Mouse (Mus musculus) heart, adult 11 months (tissue): ENCODE measurements at regions not wholly inside any gene's neighbourhood (a gene's known extent, or its start where the extent isn't known, plus 50 kb on each side); places are given as distances from the start of the nearest gene placed in this dataset.

ENCODE experiments used
- DNase-seq: peaks from one replicate; pipeline ENCODE4 v3.0.0; 2022

GRCm38 (mm10) chr14:98722481-98722880 lies 271.6 kb downstream of the Rpl36a-ps1 start:
- no peak for DNase-seq

- no peak for DNase-seq
Measured at GRCm38 (mm10) chr14:98721033-98721432, 273.1 kb downstream of the Rpl36a-ps1 start.

DNA sequence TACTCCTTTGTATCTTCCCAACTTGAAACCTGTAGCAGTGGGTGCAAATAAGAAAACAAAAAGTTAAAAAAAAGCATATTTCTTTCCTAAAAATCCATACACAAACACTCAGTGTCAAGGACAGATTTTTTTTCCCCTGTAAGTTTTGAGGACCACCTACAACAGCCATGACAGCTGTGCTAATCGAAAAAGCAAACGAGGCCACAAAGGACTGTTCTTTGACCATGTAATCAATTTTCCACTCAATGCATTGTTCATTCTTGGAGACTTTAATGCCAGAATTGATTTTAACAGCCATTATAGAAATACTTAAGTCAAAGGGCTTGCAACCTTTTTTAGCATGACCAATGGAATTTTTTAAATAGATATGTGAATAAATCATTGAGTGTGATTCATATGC lies 286.1 kb downstream of the Rpl36a-ps1 start:
- DNase-seq: no peak

DNA sequence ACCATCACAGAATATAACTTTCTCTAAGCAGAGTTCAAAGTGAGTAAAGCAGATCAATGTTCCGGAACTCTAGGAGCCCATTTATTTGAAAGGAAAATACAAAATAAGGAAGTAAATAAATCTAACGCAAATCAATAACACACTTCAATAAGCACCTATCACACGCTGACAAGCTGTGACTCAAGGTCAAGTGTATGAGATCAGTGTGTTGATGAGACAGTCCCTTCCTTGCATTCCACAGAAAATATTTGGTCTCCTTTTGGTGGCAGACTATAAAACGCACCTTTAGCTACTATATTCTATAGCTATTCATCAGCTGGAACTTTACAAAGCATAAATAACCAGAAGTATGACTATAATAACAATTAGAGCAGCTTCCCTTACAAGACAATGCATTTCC lies 286.5 kb downstream of the Rpl36a-ps1 start:
- DNase-seq: no peak

DNA sequence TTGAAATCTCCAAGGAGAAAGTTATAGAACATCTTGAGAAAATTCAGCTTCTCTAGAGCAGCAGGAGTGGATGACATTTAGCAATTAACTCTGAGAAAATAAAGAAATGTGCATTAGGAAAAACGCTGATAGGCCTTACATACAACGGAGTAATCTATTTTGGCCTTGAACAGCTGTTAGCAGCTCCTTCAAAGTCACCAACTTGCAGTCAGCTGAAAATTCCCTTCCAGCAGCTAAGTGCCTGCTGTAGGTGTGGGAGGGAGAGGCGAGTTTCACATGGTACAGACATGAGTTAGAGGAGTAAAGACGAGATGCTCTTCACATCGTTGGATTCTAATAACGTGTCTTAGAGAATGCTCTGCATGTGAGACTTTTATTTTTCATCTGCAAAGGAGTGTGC lies 290.8 kb downstream of the Rpl36a-ps1 start:
- no peak for DNase-seq

DNA sequence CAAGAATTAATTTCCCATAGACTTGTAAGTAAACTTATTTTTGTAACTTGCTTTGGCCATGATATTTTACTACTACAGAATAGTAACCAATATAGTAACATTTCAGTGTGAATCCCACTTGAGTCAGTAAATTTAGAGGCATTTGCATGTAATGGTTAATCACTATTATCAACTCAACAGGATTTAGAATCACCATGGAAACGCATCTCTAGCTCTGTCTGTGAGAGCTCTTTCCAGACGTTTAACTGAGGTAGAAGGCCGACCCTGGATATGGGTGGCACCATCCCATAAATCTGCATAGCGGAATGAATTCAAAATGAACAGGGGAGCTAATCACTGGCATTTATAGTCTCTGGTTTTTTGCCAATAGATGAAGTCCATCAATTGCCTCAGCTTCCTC lies 337.6 kb downstream of the Rpl36a-ps1 start:
- DNase-seq: no peak

DNA sequence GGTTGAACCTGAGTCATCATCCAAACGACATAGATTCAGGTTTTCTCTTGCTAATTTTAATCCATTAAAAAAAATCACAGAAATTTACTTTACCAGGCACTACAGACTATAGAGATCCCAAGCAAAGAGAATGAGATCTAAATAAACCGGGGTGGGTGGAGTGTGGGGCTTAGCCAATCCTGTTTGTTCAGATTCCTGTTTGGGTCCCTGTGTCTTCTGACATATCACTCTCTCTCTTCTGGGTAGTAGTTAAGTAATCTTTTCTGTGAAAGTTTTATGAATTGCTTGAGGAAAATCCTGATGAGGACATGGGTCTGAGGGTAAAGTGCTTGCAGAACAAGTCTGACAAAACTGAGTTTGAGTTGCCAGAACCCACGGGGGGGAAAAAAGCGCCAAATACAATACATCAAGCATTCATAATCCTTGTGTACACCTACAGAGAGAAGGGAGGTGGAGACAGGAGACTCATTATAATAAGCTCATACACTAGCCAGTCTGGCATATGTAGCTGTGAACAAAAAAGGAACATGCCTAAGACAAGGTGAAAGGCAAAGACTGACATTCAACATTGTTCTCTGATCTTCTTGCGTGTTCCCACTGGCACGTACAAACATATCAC lies 339.8 kb downstream of the Rpl36a-ps1 start:
- no peak for DNase-seq

DNA sequence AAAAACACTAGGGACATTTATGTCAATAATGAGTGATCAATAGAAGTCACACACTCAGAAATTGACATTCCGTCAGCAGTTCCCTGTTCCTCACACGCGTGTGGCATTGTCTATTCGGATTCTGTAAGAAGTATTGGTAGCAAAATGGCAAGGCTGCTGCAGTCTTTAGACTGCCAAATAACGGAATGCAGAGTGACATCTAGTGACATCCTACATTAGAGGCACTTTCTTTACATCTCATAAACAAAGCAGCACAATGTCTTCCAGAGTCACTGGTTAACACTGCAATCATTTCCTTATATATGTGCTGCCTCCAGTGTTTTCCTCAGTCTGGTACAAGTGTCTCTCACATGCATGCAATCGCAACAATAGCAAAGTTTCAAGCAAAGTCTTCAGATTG lies 342.9 kb downstream of the Rpl36a-ps1 start:
- DNase-seq: no peak

DNA sequence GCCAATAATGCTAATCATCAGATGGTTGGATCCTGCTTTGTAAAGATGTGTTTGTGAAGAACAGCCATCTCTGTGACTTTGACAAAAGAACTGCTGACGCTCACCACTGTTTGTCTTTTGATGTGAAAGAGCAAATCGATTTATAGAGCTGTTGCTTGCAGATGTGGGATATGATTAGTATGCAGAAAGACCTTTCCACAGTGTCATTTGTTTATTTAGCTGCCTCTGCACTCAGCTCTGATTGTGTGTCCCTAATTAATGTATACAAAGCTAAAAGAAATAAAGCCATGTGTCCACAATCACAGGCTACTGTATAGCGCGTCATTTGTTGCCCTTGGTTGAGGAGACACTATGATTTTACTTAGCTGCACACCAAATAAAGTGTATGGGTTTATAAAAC lies 343.6 kb downstream of the Rpl36a-ps1 start:
- DNase-seq: no peak

DNA sequence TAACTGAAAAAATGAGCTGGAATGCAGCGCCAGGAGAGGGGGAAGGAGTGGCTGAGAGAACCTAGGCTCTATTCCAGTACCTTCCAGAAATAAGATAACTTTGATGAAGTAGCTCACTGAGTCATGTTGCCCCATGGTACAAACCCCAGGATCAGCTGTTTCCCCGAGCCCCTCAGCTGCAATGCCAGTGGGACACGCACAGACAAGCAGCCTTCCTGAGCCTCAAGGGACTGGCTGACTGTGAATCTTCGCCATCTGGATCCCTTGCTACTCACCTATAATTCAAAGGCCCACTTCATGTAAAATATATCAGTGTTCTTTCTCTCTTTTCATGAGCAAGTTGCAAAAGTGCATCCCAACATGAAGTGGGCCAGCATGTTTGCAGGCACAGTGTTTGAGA lies 346.5 kb downstream of the Rpl36a-ps1 start:
- no peak for DNase-seq

DNA sequence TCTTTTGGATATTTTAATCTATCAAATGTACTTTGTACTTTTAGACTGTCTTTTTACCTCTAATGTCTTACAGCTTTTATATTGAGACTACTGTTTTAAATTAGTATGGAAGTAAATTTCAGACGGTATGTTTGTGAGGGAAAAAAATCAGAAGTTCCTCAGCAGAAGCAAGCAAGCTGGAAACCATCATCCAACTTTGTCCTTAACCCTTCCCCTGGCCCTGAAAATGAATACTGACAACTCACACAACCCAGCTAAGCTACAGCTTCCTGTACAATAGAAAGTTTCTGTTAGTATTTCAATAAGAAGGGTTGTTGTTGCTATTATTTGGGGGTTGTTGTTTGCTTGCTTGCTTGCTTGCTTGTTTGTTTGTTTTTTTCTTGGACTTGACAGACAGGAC lies 350.4 kb downstream of the Rpl36a-ps1 start:
- no peak for DNase-seq

DNA sequence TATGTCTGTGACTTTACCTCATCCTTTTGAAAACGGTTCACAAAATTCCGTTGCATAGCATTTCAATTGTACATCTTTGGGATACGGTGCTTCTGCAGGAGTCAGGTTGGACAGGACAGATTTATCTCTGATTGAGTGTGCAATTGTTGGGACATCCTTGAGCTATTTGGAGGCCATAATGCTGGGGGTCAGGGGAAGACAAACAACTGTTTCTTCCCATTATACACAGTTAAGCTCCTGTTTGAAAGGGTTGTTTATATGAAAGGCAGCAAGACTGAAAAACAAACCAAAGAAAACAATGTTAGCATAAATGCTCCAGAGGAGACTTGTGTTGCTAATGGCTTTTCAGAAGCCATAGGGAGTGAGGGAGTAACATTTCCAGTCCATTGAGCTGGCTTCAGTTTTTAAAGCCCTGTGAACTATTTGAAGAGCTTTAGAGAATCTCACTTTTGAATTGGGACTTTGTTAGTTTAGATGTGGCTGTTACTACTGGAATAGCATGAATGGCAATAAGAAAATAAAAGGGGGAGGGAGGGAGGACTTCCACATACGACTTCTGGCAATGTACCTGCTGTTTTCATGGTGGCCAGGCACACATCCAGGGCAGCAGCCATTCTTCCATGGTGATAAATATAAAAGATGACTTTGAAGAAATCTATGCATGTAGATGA lies 351.3 kb downstream of the Rpl36a-ps1 start:
- DNase-seq: no peak

DNA sequence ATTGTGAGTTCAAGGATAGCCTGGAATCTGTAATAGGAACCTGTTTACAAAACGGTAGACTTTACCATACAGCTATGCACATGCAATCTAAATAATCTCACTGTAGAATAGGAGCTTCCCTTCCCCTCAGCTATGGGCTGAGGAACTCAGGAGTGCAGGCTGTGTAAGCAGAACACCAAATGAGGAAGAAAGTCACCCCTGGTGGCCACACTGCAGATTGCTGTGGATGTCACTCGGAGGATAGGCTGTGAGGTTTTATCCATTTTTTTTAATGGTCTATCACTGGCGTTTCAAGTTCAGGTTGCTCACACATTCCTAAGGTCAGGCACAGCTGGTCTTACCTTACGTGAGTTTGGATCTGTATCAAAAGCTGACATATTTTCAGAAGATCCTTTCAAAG lies 365.1 kb downstream of the Rpl36a-ps1 start:
- DNase-seq: no peak

DNA sequence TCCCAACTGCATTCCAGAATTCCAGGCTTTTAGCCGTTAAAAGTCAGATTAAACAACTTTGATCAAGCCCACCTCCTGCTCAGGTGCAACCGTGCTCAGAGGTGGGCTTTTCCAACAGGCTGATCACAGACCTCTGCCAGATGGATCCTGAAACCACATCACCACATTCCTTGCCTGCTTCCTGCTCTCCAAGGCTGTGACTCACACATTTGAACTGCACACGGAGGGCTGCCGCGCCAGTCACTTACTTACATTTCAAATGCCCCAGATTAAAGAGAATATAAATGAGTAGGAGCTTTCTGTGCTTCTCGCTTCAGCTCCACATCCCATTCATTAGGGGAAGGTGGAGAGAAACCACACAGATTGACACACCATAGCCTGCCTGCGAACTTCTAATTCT lies 367.6 kb downstream of the Rpl36a-ps1 start:
- DNase-seq: no peak

GRCm38 (mm10) chr14:98625867-98626266 lies 368.3 kb downstream of the Rpl36a-ps1 start:
- DNase-seq: no peak

DNA sequence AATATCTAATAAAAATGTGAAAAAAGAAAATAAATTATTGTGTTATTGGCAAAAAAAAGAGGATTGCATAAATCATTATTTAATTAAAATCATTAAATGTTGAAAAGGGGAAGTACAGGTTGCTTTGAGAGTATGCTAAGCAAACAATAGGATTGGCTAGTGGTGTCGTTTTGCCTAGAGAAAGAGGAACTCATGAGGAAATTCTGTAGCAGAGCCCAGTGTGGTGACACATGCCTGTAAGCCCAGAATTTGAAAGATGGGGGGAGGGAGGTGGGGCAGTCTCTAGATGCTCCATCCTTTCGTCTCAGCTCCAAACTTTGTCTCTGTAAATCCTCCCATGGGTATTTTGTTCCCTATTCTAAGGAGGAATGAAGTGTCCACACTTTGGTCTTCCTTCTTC lies 388.3 kb downstream of the Rpl36a-ps1 start:
- no peak for DNase-seq

- DNase-seq: no peak
Measured at GRCm38 (mm10) chr14:98596252-98596651, 397.9 kb downstream of the Rpl36a-ps1 start.

- no peak for DNase-seq
Measured at GRCm38 (mm10) chr14:98589846-98590245, 404.3 kb downstream of the Rpl36a-ps1 start.

DNA sequence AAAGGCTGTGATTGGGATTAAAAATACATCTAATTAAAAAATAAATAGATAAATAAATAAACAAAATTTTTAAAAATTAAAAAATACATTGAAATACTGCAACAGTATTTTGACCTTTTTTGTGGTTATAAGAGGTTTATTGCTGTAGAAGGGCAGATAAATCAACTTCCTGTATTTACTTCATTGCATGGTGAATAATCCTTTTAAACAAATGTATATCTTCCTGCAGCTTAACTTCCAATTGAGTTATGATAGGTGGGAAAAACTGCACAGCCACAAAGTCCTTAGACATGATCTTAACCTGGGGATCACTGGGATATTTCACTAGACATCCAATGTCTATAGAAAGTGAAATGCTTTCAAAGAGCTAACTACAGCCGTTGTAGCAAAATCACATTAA lies 402.1 kb upstream of the Dach1 start:
- no peak for DNase-seq

- DNase-seq: no peak
Measured at GRCm38 (mm10) chr14:98562002-98562401, 392.4 kb upstream of the Dach1 start.

- no peak for DNase-seq
Measured at GRCm38 (mm10) chr14:98539792-98540191, 370.2 kb upstream of the Dach1 start.

GRCm38 (mm10) chr14:98538267-98538666 lies 368.7 kb upstream of the Dach1 start:
- DNase-seq: no peak

GRCm38 (mm10) chr14:98533600-98533999 lies 364.0 kb upstream of the Dach1 start:
- no peak for DNase-seq

- no peak for DNase-seq
Measured at GRCm38 (mm10) chr14:98520966-98521365, 351.4 kb upstream of the Dach1 start.

DNA sequence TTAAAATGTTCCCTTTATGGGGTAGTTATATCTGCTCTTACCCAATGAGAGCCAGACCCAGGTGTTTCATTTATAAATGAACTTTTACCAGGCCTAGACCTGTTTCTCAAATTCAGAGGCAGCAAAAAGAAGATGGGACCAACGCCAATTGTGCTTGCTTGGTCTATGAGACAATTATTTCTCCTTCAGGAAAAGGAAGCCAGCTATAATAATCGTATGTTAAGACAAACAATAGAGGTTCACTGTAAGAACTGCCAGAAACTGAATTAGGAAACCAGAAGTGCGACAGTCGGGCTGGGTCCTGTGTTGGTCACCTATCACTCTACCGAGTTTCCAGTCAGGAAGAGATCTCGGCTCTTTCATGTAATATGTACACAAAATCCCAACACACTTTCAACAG lies 335.8 kb upstream of the Dach1 start:
- DNase-seq: no peak
